Mouse (Mus musculus) limb, embryonic 13.5 days (tissue): ENCODE results near the gene Fibcd1. TPM values are rescaled to one million over a fixed set of nuclear protein-coding genes. Genes with fewer than 3 reads are reported as not detected.

Experiments
- ATAC-seq: fragments of 200-750 bp; cut with Nextera tagmentation; 2 replicates; pipeline ENCODE4 v1.8.0; 2017; ENCODE audit warnings: low read depth, moderate number of reproducible peaks, moderate TSS enrichment; ENCODE audit not compliant: low FRiP score
- H3K27ac ChIP-seq: fragments of 300-500 bp; sonication (generic); 2 replicates; pipeline ENCODE4 v1.5.1; 2015; ENCODE audit warnings: inconsistent platforms, mild to moderate bottlenecking, moderate library complexity
- H3K27me3 ChIP-seq: fragments of 300-500 bp; sonication (generic); 2 replicates; pipeline ENCODE4 v1.6.1; 2015; ENCODE audit warnings: mild to moderate bottlenecking, inconsistent platforms
- H3K36me3 ChIP-seq: fragments of 300-500 bp; sonication (generic); 2 replicates; pipeline ENCODE4 v1.6.1; 2015; ENCODE audit warnings: inconsistent platforms, mild to moderate bottlenecking, moderate library complexity
- H3K4me1 ChIP-seq: fragments of 300-500 bp; sonication (generic); 2 replicates; pipeline ENCODE4 v1.6.1; 2015; ENCODE audit warnings: inconsistent platforms
- H3K4me2 ChIP-seq: fragments of 300-500 bp; sonication (generic); replicated peaks from 2 replicates; pipeline ENCODE4 v1.6.1; 2015; ENCODE audit warnings: inconsistent platforms, mild to moderate bottlenecking, moderate library complexity
- H3K4me3 ChIP-seq: fragments of 300-500 bp; sonication (generic); 2 replicates; pipeline ENCODE4 v1.5.1; 2015; ENCODE audit warnings: moderate library complexity, mild to moderate bottlenecking, inconsistent platforms
- H3K9ac ChIP-seq: fragments of 300-500 bp; sonication (generic); 2 replicates; pipeline ENCODE4 v1.6.1; 2015; ENCODE audit warnings: mild to moderate bottlenecking, inconsistent platforms
- H3K9me3 ChIP-seq: fragments of 300-500 bp; sonication (generic); 2 replicates; pipeline ENCODE4 v1.6.1; 2016; ENCODE audit warnings: inconsistent platforms
- WGBS: fragments of 180-500 bp; shearing (Covaris S2); methylation state at CpG from one replicate; pipeline ENCODE4 v1.1.7; 2015; 5-methylcytosine and 5-hydroxymethylcytosine counted together
- polyA plus RNA-seq: library from polyadenylated mRNA; unstranded; fragments of >200 nt; fragmentation: Nextera tagmentation; extraction: Ambion mirVana; gene quantifications from 2 replicates; pipeline ENCODE4 v1.2.1, GENCODE M21; 2015

Fibcd1 gene
- polyA plus RNA-seq, 1 experiment from 2014 or later = 0.25 TPM

- H3K36me3 ChIP-seq = no peaks in the 10 kb centered on the region
- H3K4me2 ChIP-seq = no peak overlapping the region
- H3K4me3 ChIP-seq = no peak overlapping the region
- H3K27ac ChIP-seq = no peak overlapping the region
- ATAC-seq = no peak
- WGBS = 68% methylated on average over 8 of the region's 8 CpGs
- no peaks in the 10 kb centered on the region for H3K9me3 ChIP-seq
- no peak overlapping the region for H3K9ac ChIP-seq
- H3K4me1 ChIP-seq = peaks cover 25% of the 10 kb centered on the region
- H3K27me3 ChIP-seq = peaks cover 26% of the 10 kb centered on the region
These were observed 10.2 kb upstream of the Fibcd1 start for GRCm38 (mm10) chr2:31855991-31856390.

GRCm38 (mm10) chr2:31850141-31850540 is 4.3 kb upstream of the Fibcd1 start:
- Histone ChIP-seq H3K27ac (no peak overlapping the region), H3K36me3 (no peaks in the 10 kb centered on the region), H3K27me3 (peaks cover 34% of the 10 kb centered on the region), H3K4me2 (no peak overlapping the region), H3K4me1 (peaks cover 24% of the 10 kb centered on the region), H3K9ac (no peak overlapping the region), H3K4me3 (no peak overlapping the region), H3K9me3 (no peaks in the 10 kb centered on the region)
- ATAC-seq = no peak
- 40% methylated on average over 12 of the region's 12 CpGs for WGBS

DNA sequence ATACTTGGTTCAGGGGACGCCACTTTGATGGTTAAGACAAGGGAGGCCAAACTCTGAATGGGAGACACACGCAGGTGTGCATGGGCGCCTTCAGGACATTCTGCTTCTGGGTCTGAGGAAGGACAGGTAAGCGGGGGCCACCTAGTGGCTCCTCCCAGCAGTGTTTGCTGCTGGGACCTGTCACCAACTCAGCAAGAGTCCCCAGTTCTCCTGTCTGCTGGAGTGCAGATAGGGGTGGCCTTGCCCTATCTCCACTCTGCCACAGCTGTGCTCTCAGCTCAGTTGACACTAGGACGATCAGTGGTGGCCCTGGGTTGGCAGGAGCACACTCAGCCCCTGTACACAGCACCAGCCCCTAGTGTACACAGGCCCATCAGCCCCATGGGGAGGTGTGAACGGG is 2.1 kb upstream of the Fibcd1 start:
- no peak overlapping the region for H3K27ac ChIP-seq
- peaks cover 27% of the 10 kb centered on the region for H3K4me1 ChIP-seq
- H3K27me3 ChIP-seq = peaks cover 55% of the 10 kb centered on the region
- no peaks in the 10 kb centered on the region for H3K36me3 ChIP-seq
- ATAC-seq = peak; percentile 20; the same call in 1 of the 2 replicates
- no peak overlapping the region for H3K9ac ChIP-seq
- 19% methylated on average over 6 of the region's 6 CpGs for WGBS
- H3K4me3 ChIP-seq = no peak overlapping the region
- H3K9me3 ChIP-seq = no peaks in the 10 kb centered on the region
- no peak overlapping the region for H3K4me2 ChIP-seq

DNA sequence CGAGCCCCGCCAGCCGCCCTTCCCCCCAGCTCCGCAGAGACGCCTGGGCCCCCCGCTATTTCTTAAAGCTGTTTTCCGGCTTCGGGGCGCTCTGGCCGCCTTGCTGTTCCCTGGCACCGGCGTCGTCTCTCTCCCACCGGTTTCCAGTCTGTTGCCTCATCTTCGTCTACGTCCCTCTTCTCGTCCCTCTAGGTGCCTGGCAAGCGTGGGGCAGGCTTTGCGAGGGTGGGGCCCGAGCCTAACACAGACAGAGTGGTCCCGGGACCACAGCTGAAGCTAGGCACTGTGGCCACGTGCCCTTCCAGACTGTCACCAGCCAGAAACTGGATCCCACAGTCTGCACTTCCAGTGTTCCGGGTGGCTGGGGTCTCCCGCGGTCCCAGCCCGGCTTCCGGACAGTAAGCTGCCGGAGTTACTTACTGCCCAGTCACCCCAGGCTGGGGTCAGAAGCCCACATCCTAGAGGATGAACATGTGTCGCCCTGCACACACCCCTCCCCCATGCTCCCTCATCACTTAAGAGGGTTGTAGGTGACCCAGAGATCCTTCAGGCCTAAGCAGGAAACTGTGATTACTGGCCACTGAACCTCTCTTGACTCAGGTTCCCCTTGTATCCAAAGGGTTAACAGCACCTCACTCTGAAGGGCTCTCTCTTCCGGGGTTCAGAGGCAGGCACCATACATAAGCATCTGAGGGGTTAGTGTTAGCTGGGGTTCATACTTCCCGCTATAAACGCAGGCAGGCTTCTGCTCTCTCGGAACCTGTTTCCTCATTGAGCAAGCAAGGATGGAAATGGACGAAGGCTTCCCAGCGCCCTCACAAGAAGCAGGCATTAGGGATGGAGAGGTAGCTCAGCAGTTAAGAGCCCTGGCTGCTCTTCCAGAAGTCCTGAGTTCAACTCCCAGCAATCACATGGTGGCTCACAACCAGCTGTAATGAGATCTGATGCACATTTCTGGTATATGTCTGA is 1.2 kb upstream of the Fibcd1 start:
- Histone ChIP-seq H3K27ac (no peak overlapping the region), H3K36me3 (no peaks in the 10 kb centered on the region), H3K9ac (peak overlapping the region; percentile 70), H3K4me1 (peaks cover 27% of the 10 kb centered on the region), H3K27me3 (peaks cover 62% of the 10 kb centered on the region), H3K9me3 (no peaks in the 10 kb centered on the region), H3K4me2 (peak overlapping the region; percentile 98), H3K4me3 (peak overlapping the region; percentile 59)
- WGBS = 2% methylated on average over 35 of the region's 35 CpGs
- ATAC-seq = no peak

- peaks cover 27% of the 10 kb centered on the region for H3K4me1 ChIP-seq
- ATAC-seq = no peak
- H3K9ac ChIP-seq = peak overlapping the region; percentile 70
- no peaks in the 10 kb centered on the region for H3K36me3 ChIP-seq
- peaks cover 73% of the 10 kb centered on the region for H3K27me3 ChIP-seq
- 2% methylated on average over 26 of the region's 26 CpGs for WGBS
- no peaks in the 10 kb centered on the region for H3K9me3 ChIP-seq
- peak overlapping the region; percentile 59 for H3K4me3 ChIP-seq
- H3K4me2 ChIP-seq = peak overlapping the region; percentile 98
- H3K27ac ChIP-seq = no peak overlapping the region
These were observed 301 bp downstream of the Fibcd1 start for GRCm38 (mm10) chr2:31845512-31845895.

DNA sequence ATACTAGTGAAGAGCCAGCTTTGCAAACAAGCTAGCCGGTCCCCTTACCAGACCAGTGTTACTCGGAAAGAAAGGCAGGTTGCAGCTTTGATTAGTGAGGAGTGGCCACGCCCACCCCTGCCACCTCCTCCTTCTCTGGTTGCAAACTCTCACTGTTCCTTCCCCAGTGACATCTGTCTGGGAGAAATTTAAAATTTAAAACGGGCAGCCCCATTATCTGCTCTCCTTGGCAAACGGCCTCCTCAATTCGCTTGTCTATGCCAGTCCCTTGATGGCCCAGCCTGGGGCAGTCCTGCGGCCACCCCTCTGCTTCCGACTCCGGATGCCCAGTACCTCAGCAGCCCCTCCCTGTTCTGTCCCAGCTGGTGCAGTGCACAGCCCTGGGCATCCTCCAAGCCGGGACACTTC is 1.1 kb downstream of the Fibcd1 start:
- 0 out of 2 replicates have a peak overlapping the region, but pooled peaks have one; percentile 59 for H3K4me3 ChIP-seq
- ATAC-seq = no peak
- H3K4me2 ChIP-seq = peak overlapping the region; percentile 98; the same call in 1 of the 2 replicates

GRCm38 (mm10) chr2:31838868-31839267 is 6.9 kb downstream of the Fibcd1 start:
- ATAC-seq = no peak
- no peaks in the 10 kb centered on the region for H3K9me3 ChIP-seq
- H3K27ac ChIP-seq = no peak overlapping the region
- no peaks in the 10 kb centered on the region for H3K36me3 ChIP-seq
- no peak overlapping the region for H3K4me2 ChIP-seq
- no peak overlapping the region for H3K9ac ChIP-seq
- peaks cover 4% of the 10 kb centered on the region; the same call in 1 of the 2 replicates for H3K4me1 ChIP-seq
- no peak overlapping the region for H3K4me3 ChIP-seq
- WGBS = 56% methylated on average over 1 of the region's 1 CpGs
- peaks cover 54% of the 10 kb centered on the region for H3K27me3 ChIP-seq

More for the DNA sequence above, 1.1 kb downstream of the Fibcd1 start:
- peaks cover 80% of the 10 kb centered on the region for H3K27me3 ChIP-seq
- no peak overlapping the region for H3K27ac ChIP-seq
- peaks cover 27% of the 10 kb centered on the region for H3K4me1 ChIP-seq
- H3K9ac ChIP-seq = no peak overlapping the region
- 3% methylated on average over 10 of the region's 10 CpGs for WGBS
- H3K9me3 ChIP-seq = no peaks in the 10 kb centered on the region
- H3K36me3 ChIP-seq = no peaks in the 10 kb centered on the region

GRCm38 (mm10) chr2:31836985-31837384 is 8.8 kb downstream of the Fibcd1 start:
- Histone ChIP-seq H3K4me2 (no peak overlapping the region), H3K9me3 (no peaks in the 10 kb centered on the region), H3K27me3 (peaks cover 45% of the 10 kb centered on the region), H3K27ac (no peak overlapping the region), H3K4me3 (no peak overlapping the region), H3K36me3 (no peaks in the 10 kb centered on the region), H3K4me1 (peaks cover 4% of the 10 kb centered on the region; the same call in 1 of the 2 replicates), H3K9ac (no peak overlapping the region)
- no peak for ATAC-seq
- 24% methylated on average over 6 of the region's 6 CpGs for WGBS

- peaks cover 4% of the 10 kb centered on the region; the same call in 1 of the 2 replicates for H3K4me1 ChIP-seq
- no peaks in the 10 kb centered on the region for H3K36me3 ChIP-seq
- no peak overlapping the region for H3K4me2 ChIP-seq
- no peak overlapping the region for H3K9ac ChIP-seq
- no peaks in the 10 kb centered on the region for H3K9me3 ChIP-seq
- 40% methylated on average over 10 of the region's 10 CpGs for WGBS
- no peak overlapping the region for H3K4me3 ChIP-seq
- ATAC-seq = no peak
- H3K27ac ChIP-seq = no peak overlapping the region
- H3K27me3 ChIP-seq = peaks cover 40% of the 10 kb centered on the region
These were observed 9.7 kb downstream of the Fibcd1 start for GRCm38 (mm10) chr2:31836091-31836490.

- Histone ChIP-seq H3K4me3 (no peak overlapping the region), H3K4me2 (0 out of 2 replicates have a peak overlapping the region, but pooled peaks have one; percentile 7)
These were observed 17.4 kb downstream of the Fibcd1 start for GRCm38 (mm10) chr2:31828311-31828825.

GRCm38 (mm10) chr2:31827877-31828276 is 17.9 kb downstream of the Fibcd1 start:
- 38% methylated on average over 7 of the region's 7 CpGs for WGBS
- Histone ChIP-seq H3K9ac (no peak overlapping the region), H3K27me3 (peaks cover 21% of the 10 kb centered on the region), H3K4me2 (0 out of 2 replicates have a peak overlapping the region, but pooled peaks have one; percentile 7), H3K4me1 (peaks cover 21% of the 10 kb centered on the region), H3K36me3 (no peaks in the 10 kb centered on the region), H3K9me3 (no peaks in the 10 kb centered on the region), H3K4me3 (no peak overlapping the region), H3K27ac (no peak overlapping the region)
- no peak for ATAC-seq

More at GRCm38 (mm10) chr2:31828311-31828825, 17.4 kb downstream of the Fibcd1 start:
- Histone ChIP-seq H3K9me3 (no peaks in the 10 kb centered on the region), H3K4me1 (peaks cover 16% of the 10 kb centered on the region), H3K36me3 (no peaks in the 10 kb centered on the region), H3K9ac (no peak overlapping the region), H3K27ac (no peak overlapping the region), H3K27me3 (peaks cover 16% of the 10 kb centered on the region)
- no peak for ATAC-seq
- 13% methylated on average over 4 of the region's 4 CpGs for WGBS
